Mouse (Mus musculus): Measurements from ENCODE around the gene Cep57.
"Not testable (repeated sequence)": the region's sequence is repeated elsewhere in the genome, so short reads cannot be mapped to it uniquely, and the experiment has no call there.

Cep57 gene

DNA sequence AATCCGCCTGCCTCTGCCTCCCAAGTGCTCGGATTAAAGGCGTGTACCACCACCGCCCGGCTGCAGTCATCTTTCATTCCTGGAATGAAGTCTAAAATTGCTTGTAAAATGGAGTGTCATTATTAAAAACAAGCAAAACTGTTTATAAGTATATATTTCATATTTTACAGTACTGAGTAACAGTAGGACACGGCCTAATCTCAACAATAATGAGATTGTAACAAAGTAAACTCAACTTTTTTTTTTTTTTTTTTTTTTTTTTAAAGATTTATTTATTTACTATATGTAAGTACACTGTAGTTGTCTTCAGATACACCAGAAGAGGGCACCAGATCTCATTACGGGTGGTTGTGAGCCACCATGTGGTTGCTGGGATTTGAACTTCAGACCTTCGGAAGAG is 36.0 kb downstream of the Cep57 start:
- not testable (repeated sequence) for DNase-seq

GRCm38 (mm10) chr9:13781985-13782384 is 44.9 kb downstream of the Cep57 start:
- DNase-seq, result no peak

- no peak for DNase-seq
These were observed 52.2 kb downstream of the Cep57 start for GRCm38 (mm10) chr9:13774732-13775131.

- DNase-seq, result no peak
These were observed 60.3 kb downstream of the Cep57 start for GRCm38 (mm10) chr9:13766570-13766969.

DNA sequence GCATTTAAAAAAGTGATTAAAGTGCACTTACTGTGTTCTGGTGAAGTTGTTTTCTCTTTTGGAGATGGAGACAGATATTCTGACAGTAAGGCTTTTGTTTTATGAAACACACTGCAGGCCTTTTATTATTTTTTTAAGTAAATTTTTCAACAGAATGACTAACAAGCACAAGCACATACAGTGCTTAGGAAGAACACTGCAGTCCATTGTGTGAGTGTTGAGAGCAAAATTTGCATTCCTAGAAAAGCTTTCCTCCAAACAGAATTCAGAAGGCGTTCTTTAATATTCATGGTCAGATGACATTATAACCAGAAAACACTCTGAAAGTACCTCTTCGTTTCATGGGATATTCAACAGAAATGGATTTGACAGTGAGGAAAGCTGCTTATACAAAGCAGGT is 61.3 kb downstream of the Cep57 start:
- no peak for DNase-seq

DNA sequence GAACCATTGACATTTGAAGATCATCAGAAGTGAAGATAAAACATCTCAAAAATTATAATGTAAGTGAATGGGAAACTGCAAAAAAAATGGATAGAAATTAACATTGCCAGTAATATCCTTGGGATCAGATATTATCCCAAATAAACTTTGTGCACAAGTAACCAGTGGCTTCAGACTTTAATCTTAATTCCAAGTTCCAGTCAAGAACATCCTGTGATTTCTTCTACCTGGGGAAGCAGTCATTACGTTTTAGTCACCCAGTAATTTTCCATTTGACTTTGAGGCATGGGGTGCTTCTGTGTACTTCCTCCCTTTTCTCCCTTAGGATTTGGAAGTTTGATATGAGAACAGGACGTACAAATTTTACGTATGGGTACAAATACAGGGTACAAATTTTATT is 66.5 kb downstream of the Cep57 start:
- peak; percentile 58 for DNase-seq
